Mouse (Mus musculus) cerebral cortex, adult 2 months (tissue): ENCODE data around the gene Slc5a10.

ENCODE experiments used
- WGBS: fragments of 180-500 bp; shearing (Covaris S2); methylation state at CpG from one replicate; pipeline ENCODE4 v1.1.7; 2018; 5-methylcytosine and 5-hydroxymethylcytosine counted together

Gene Slc5a10

DNA sequence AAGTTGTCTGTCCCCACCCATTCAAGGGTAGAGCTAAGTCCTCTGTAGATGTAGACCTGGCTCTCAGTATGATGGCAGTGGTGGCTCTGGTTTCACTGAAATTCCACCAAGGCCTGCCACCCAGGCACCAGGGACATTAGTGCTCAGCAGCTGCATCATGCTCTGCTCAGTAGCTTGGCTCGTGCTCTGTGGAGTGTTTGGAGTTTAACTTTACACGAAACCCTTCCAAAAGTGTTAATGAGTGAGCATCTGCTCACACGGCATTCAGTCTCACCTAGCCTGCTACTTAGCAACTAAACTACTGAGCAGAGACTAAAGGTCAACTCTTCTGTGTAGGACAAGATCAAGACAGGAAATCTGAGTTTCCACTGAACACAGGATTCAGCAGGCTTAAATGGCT lies at the start of gene Slc5a10:
TSS of gene Slc5a10 (minus strand) at position 191 of the 400 bp plus-strand sequence.
- 66% methylated on average over 3 of the region's 3 CpGs for WGBS

GRCm38 (mm10) chr11:61761584-61762407 lies 41.2 kb upstream of the Slc5a10 start, which contains the start of gene Prpsap2:
Prpsap2 (minus strand) TSS chr11:61762088.
- under 1% methylated on average over 51 of the region's 51 CpGs for WGBS

DNA sequence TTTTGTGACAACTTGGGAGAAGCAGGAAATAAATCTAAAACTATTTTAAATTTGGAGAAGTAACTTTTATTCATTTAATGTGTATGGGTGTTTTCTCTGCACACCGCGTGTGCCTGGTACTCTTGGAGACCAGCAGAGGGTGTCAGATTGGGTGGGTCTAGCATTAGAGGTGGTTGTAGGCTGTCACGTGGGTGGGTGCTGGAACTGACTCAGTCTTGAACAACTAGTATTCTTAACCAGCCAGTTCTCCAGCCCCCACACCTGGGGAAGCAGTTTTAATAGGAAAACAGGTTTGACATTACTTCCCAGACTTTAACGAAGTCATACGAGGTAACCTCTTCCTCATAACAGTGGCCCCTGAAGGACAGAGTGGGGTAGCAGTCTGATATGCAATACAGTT lies 39.9 kb upstream of the Slc5a10 start:
- WGBS: 45% methylated on average over 5 of the region's 5 CpGs

DNA sequence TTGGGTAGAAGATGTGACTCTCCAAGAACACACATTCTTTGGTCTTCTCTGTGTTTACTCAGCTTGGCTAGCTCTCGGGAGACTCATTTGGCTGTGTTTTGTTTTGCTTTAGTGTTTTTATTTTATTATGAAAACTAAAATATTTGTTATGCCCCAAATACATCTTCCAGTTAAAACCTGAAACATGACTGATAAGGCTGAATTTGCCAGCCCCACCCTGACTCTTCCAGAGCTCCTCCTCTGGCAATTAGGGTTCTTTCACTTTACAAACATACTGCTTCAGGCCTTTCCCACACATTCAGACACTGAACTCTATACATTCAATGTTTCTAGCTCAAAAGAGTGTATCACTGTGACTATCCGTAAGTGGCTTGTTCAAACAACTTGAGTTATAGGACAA lies 36.5 kb upstream of the Slc5a10 start:
- 81% methylated on average over 2 of the region's 2 CpGs for WGBS

- WGBS: 78% methylated on average over 5 of the region's 5 CpGs
These were observed 31.0 kb upstream of the Slc5a10 start for GRCm38 (mm10) chr11:61751612-61752011.

DNA sequence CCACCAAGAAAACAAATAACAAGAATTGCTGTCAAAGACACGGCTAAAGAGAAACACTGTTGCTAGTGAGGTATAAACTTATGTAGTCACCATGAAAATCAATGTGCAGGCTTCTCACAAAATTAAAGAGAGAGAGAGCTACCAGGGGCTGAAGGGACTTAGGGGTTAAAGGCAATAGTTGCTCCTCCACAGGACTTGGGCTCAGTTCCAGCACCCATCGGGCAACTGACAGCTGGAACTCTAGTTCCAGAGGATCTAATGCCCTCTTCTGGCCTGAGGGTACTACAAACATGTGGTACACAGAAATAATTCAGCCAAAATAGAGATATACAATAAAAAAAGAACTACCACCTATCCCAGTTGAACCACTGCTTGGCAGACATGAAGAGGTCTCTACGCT lies 26.5 kb upstream of the Slc5a10 start:
- 56% methylated on average over 3 of the region's 3 CpGs for WGBS

DNA sequence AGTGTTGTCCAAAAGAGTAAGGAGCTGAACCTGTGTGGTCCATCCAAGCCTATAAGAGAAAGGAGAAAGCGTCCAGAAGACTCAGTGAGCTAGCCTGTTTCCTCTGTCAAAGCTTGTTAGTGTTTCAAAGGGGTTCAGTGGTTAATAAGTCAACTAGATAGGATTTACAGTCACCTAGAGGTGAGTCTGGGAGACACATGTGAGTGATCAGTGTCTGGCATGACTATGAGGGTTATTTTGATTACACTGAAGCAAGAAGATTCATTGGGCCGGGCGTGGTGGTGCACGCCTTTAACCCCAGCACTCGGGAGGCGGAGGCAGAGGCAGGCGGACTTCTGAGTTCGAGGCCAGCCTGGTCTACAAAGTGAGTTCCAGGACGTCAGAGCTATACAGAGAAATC lies 25.2 kb upstream of the Slc5a10 start:
- 94% methylated on average over 9 of the region's 9 CpGs for WGBS

DNA sequence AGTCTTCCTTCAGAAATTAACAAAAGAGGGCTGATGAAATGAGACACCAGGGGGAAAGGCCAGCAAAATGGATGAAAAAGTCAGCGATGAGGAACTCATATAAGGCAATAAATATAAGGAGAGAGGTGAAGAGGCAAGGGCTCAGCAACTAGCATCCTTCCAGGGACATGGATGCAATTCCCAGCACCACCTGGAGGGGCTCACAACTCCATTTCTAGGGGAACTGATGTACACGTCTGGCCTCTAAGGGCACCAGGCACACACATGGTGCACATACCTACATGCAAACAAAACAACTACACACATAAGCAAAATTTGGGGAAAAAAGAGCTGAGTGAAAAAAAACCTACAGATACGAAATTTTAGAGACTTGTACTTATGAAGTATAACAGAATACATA lies 23.8 kb upstream of the Slc5a10 start:
- WGBS: 74% methylated on average over 3 of the region's 3 CpGs

DNA sequence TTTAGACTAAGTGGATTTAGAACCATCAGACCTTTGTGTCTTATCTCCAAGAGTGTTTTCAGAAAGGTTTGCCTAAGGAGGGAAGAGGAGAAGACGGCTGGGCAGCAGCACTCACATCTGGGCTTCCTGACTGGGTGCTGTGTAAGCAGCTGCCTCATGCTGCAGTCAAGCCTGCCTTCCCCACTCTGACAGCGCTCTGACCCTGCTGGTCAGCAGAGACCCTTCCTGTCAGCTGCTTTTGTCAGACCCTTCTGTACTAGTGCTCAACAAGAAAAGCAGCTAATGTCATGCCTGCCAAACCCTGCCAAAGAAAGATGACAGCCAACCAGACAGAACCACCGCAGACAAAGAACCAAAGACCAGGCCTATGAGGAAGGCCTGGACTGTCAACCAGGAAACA lies 23.1 kb upstream of the Slc5a10 start:
- 75% methylated on average over 3 of the region's 3 CpGs for WGBS

DNA sequence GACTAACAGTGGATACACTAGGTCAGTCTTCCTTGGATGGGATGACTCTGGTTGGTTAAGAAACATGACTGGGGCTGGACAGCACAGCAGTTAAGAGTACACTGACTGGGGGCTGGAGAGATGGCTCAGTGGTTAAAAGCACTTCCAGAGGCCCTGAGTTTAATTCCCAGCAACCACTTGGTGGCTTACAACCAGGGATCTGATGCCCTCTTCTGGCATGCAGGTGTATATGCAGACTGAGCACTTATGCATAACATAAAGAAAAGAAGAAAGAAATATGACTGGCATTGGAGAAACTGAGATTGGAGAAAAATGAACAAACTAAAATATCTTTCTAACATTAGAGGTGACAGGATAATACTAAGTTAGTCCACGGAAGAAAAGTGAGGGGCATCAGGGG lies 19.9 kb upstream of the Slc5a10 start:
- WGBS: 100% methylated on average over 1 of the region's 1 CpGs

DNA sequence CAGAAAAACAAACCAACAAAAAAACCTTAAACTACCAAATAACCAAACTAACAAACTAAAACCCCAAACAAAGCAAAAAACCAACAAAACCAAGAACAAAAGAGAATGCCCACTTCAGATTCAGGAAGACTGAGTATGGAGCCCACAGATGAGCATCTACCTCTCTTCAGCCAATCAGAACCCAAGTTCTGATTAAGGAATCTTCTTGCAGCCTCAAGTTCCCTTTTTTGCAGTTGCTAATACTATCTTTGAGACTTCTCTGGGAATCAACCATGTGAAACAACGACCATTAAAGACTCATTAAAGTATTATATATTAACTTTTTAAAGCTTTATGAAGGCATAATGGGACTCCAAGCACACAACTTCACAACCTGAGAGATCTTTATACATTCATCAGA lies 16.7 kb upstream of the Slc5a10 start:
- 89% methylated on average over 1 of the region's 1 CpGs for WGBS

DNA sequence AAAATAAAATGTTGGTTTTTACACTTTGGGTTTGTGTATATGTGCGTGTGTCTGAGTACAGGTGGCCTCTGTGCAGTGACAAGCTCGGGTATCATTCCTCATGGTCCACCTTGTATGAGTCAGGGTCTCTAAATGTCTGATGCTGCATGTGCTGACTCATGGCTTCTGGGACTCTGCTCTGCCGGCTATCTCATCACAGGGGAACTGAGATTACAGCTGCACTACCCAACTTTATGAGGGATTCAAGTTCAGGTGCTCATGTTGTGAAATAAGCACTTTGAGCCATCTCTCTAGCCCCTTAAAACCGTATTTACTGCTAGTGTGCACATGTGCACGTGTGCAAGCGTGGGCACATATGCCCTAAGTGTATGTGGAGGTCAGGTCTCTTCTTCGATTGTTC lies 12.0 kb upstream of the Slc5a10 start:
- 91% methylated on average over 7 of the region's 7 CpGs for WGBS

DNA sequence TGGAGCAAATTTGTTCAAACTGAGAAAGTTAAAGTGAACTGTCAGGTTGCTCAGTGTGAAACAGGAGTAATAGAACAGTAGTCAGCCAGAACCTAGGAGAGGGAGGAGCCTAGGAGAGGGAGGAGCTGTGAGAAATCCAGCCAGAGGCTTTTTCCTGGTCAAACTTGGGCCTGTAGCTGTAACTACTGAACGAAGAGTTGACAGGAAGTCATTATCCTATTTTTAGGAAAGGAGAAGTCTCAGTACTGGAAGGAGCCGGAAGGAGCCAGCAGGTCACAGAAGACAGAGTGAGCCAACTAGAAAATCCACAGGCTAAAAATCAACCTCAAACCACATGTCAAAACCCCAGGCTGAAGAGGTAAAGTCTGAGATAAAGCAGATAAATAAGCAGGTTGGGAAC lies 7.4 kb upstream of the Slc5a10 start:
- WGBS: 59% methylated on average over 2 of the region's 2 CpGs

DNA sequence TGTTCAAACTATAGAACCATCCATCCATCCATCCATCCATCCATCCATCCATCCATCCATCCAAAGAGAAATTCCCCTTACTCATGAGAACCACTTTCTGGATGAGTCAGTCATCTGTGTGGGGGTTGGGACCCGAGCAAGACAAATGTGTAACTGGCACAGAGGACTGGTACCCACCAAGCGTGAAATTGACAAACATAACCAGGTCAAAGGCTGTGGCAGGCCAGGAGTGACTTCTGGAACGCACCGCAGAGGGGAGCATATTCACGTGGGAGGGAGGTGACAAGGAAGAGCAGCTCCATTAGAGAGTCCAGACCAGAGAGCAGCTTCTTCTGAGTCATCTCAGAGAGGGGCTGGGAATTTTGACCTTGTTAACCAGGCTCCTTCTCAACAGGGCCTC lies 1.5 kb upstream of the Slc5a10 start:
- WGBS: 85% methylated on average over 5 of the region's 5 CpGs

- 85% methylated on average over 8 of the region's 8 CpGs for WGBS
These were observed 800 bp downstream of the Slc5a10 start for GRCm38 (mm10) chr11:61719826-61720225.

- whole genome bisulfite sequencing: 58% methylated on average over 3 of the region's 3 CpGs
These were observed 1.2 kb downstream of the Slc5a10 start for GRCm38 (mm10) chr11:61719387-61719786.

DNA sequence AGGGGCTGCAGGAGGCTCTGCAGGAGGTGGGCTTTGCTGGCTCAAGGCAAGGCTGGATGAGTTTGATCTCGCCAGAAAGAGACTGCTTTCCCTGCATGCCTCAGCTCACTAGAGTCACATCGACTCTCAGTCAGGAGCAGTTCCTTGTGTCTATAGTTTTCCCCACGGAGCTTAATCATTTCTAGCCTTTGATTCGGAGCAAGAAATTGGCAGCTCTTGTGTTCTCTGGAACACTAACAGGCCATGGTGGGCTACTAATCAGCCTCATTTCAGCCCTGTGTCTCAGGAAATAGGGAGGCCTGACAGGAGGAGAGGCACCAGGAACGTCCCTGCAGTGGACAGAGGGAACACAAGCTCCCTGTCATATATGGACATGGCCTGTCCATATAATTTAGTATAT lies 2.6 kb downstream of the Slc5a10 start:
- 76% methylated on average over 5 of the region's 5 CpGs for WGBS

- WGBS: 54% methylated on average over 6 of the region's 6 CpGs
These were observed 5.5 kb downstream of the Slc5a10 start for GRCm38 (mm10) chr11:61715130-61715529.

DNA sequence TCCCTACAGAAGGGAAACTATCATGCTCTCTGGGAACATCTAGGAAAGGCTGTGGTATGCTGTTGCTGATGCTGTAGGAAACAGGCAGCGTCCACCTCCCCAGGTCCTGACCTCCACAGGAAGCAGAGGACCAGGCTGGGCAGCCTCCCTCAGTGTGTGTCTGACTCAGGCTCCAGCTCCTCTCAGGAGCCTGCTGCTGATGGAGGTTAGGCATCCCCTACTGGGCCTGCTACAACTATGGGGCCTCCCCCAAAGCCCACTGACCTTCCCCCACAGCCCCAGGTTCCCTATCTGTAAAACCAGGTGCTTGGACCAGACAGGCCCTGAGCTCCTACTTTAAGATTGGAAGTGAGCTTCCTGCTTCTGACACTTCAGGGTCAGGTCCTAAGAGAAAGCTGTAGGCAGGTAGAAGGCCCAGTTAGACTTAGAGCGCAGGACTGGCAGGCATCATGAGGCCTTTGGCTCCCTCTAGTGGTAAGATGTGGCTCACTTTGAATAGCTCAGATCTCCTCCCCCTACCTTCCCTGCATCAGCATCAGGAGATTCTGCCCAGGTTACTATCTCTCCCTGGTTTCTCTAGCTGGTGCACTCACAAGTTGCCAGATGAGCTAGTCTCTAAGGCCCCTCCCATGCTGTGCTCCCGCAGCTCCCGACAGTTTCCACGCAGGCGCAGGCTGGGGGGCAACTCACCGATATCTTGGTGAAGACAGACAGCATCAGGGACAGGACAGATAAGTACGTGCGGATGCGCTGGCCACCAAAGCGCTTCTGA lies 6.1 kb downstream of the Slc5a10 start:
- 45% methylated on average over 11 of the region's 11 CpGs for WGBS

GRCm38 (mm10) chr11:61713157-61713855 lies 7.3 kb downstream of the Slc5a10 start:
- 89% methylated on average over 15 of the region's 15 CpGs for WGBS

GRCm38 (mm10) chr11:61708928-61709327 lies 11.7 kb downstream of the Slc5a10 start:
- 93% methylated on average over 3 of the region's 3 CpGs for WGBS

GRCm38 (mm10) chr11:61706232-61706631 lies 14.4 kb downstream of the Slc5a10 start:
- WGBS: 86% methylated on average over 4 of the region's 4 CpGs
